Mouse (Mus musculus): ENCODE measurements around the gene Tmf1.
A peak's percentile ranks its signal among the peaks of the same experiment; 100 is the strongest.

Gene Tmf1

DNA sequence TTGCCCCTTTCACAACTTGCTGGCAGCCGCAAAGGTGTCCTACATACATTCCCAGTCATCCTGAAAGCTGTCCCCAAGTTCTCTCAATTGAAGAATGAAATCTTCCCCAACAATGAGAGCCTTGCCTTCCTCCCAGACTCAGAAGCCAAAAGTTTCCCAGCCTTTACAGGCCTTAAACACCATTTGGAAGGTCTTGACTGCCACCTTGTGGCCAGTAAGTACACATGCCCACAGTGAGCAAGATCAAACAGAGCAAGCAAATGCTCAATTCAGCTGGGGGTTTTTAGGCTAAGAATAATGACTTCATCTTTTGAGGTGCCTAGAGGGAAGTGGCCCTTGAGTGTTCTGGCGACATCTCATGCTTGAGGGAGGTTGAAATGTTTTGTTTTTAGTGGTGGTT is 72.1 kb downstream of the Tmf1 start:
- DNase-seq (ENCODE audit: low read depth, low spot score) = peak; percentile 58

DNA sequence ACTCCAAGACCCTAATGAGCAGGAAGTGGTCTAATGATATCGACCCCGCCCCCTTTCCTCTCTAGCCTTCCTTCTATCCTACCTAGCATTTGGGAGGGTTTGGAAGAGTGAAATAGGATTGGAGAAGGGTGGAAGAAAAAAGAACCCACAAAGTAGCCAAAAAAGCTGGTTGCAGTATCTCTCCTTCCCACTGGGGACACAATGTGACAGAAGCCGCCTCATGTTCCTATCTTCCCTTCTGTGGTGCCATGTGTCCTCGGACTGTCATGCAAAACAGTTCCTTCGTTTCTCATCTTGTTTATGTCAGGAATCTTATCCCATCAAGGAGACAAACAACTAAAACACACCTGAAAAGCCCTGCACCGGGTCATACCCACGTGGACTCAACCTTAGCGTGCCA is 72.8 kb downstream of the Tmf1 start:
- DNase-seq (ENCODE audit: low read depth, low spot score) = no peak

DNA sequence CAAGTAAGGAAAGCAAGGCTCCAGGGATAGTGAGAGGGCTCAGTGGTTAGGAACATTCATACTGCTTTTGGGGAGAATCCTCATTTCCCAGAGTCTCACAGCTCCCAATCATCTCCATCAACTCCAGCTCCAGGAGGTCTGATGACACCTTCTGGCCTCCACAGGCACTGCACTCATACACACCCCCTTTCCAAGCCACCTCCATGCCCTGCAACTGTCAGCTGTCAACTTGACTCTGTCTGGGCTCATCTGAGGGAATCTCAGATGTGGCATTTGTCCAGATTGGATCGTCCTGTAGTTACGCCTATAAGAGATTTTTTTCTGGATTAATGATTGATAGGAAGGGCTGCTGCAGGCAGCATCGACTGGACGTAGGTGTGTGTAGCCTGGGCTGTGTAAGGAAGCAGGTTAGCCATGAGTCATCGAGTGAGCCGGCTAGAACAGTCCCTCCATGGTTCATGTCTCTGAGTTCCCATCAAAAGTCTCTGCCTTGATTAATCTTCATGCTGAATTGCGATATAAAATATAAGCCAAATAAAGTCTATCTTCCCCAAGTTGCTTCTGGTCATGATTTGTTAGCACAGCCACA is 74.6 kb downstream of the Tmf1 start:
- DNase-seq (ENCODE audit: low read depth, low spot score) = no peak
